Mouse (Mus musculus): ENCODE measurements around the gene Mbtps2.

GRCm38 (mm10) chrX:157501871-157502270 is 96.6 kb downstream of the Mbtps2 start:
- TF ChIP-seq CTCF (IDR thresholded peaks at IDR 0.05; ENCODE audit: low read depth, low read length): no peak
- no peak for TF ChIP-seq POLR2A (IDR thresholded peaks at IDR 0.05; ENCODE audit: borderline replicate concordance, low read depth, low read length)
